Mouse (Mus musculus): ENCODE data around the gene Parp12.

Gene Parp12

DNA sequence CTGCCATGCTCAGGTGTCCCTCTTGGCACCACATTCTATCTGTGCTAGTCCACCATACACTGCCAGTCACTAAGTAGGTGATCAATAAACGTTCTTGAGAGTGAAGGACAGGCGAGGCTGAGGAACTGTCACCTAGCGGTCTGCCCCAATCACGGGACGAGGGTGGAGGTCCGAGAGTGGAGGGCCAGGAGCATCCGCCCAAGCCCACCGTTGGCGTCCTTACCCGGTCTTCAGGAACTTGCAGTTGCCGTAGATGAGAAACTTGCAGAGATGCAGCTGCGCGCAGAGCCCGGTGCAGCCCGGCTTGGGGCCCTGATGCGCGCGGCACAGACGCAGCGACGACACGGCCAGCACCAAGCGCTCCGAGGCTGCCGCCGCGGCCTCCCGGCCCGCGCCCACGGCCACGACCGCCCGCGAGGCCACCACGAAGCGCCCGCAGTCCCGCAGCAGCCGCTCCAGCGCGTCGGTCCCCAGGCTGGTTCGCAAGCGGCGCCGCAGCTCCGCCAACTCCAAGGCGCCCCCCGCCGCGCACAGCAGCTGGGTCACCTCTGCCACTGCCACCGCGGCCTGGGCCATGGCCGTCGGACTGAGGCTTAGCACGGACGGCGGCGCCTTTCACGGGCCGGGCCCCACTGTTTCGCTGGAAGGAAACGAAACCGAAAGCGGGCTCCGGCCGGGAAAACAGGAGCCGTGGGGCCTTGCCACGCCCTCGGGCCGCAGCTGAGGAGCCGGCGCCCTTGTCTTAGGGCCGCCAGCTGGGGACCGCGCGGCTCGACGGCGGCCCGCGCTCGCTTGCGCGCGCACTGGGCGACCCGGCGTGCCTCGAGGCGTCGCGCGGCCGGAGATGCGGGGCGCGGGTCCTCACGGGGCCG lies at the start of gene Parp12:
Gene Parp12, minus strand, starts transcription at position 766 of the 872 bp plus-strand sequence.
- DNase-seq (ENCODE audit: low spot score) = peak; percentile 81

GRCm38 (mm10) chr6:39164891-39165290 lies 46.7 kb upstream of the Parp12 start:
- no peak for DNase-seq (ENCODE audit: low spot score)

- no peak for DNase-seq (ENCODE audit: low spot score)
Observed at GRCm38 (mm10) chr6:39161975-39162374, 43.8 kb upstream of the Parp12 start.

GRCm38 (mm10) chr6:39146041-39146440 lies 27.9 kb upstream of the Parp12 start:
- no peak for DNase-seq (ENCODE audit: low spot score)

DNA sequence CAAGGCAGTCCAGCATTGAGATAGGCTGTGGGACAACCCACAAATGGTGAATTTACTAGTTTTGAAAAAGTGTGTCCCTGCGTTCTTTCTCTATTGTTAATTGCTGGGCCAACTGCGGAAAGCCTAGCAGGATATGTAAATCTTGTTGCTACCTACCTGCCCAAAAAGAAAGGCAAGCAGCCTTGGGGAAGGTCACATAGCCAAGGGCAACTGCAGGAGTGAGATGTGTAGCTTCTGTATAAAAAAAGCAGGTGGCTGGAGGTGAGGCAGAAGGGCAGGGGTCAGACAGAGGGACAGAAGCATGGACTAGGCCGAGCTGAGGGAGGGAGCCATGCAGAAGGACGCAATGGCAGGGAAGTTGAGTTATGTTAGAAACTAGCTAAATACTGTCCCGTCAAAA lies 14.4 kb upstream of the Parp12 start:
- no peak for DNase-seq (ENCODE audit: low spot score)

- DNase-seq (ENCODE audit: low spot score) = no peak
Observed at GRCm38 (mm10) chr6:39131480-39131879, 13.3 kb upstream of the Parp12 start.

DNA sequence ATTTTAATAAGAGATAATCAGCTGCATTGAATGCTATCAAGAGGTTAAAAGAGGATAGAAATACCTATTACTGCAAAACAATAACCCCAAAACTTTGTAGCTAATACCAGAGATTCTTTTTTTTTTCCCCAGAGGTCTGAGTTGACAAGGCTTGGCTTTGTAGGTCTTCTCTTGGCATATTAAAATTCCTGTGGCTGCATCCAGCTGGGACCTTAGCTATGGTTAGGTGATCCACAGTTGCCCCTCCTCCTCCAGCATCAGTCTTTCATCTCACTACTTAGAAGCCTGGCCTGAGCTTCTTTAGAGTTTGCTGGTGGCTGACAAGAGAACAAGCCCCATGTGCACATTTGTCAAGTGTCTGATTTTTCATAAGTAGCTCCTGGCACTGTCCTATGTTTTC lies 6.6 kb upstream of the Parp12 start:
- DNase-seq (ENCODE audit: low spot score) = no peak

DNA sequence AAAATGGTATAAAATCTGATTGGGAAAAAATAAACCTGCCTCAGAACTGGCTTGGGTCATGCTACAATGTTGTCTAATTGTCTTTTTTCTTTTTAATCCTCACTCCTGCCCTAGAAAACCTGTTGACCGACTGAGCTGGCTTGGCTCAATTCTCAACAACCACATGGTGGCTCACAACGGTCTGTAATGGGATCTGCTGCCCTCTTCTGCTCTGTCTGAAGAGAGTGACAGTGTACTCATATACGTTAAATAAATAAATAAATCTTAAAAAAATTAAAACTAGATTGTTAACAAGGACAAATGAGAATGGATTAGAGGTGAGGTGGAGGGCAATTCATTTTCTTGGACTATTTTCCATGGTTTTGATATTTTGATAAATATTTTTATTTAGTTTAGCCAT lies 2.5 kb upstream of the Parp12 start:
- no peak for DNase-seq (ENCODE audit: low spot score)

- no peak for DNase-seq (ENCODE audit: low spot score)
Observed at GRCm38 (mm10) chr6:39118456-39118881, 320 bp upstream of the Parp12 start.

- no peak for DNase-seq (ENCODE audit: low spot score)
Observed at GRCm38 (mm10) chr6:39115438-39115837, 2.7 kb downstream of the Parp12 start.

GRCm38 (mm10) chr6:39113141-39113540 lies 5.0 kb downstream of the Parp12 start:
- no peak for DNase-seq (ENCODE audit: low spot score)

GRCm38 (mm10) chr6:39112701-39113100 lies 5.4 kb downstream of the Parp12 start:
- no peak for DNase-seq (ENCODE audit: low spot score)

DNA sequence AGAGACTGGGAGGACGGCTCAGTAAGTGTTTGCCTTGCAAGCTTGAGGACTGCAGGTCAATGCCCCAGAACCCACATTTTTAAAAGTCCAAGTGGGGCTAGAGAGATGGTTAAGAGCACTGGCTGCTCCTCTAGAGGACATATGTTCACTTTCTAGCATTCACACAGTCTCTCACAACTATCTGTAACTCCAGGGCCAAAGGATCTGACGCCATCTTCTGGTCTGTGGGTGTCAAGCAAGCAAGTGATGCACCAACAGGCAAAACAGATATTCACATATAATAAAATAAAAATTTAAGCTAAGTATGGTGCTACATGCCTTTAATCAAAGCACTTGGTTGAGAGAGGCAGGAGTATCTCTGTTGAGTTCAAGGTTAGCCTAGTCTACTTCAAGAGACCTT lies 11.3 kb downstream of the Parp12 start:
- no peak for DNase-seq (ENCODE audit: low spot score)

DNA sequence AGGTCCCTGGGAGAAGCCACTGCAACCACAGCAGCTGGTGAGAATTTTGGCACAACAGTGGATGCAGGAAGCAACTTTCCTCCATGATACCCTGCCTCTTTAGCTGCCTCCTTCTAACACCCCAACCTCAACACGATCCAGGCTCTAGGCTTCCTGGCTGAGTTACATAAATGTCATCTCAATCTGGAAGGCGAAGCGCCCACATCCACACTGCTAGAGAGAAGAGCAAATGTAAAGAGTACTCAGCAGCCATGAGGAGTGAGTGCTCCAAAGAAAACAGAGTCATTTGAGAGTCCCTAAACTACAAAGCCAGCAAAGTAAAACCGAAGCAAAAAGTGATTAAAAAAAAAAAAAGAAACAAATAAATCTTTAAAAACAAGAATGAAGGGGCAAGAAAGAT lies 13.5 kb downstream of the Parp12 start:
- no peak for DNase-seq (ENCODE audit: low spot score)

DNA sequence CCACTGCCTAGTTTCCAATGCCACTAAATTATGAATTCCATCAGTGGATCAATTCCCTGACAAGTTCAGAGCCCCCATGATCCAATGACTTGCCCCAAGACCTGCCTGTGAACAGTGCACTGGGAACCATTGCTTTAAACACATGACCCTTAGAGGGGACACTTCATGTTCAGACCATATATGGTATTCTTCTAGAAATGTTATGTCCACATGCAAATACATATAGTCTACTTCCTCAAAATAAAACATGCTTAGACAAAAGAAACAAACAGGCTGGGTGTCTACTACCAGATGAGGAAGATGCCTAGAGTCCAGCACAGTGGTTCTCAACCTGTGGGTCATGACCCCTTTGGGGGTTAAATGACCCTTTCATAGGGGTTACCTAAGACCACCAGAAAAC lies 41.7 kb downstream of the Parp12 start:
- no peak for DNase-seq (ENCODE audit: low spot score)

- no peak for DNase-seq (ENCODE audit: low spot score)
Observed at GRCm38 (mm10) chr6:39074186-39074585, 44.0 kb downstream of the Parp12 start.

DNA sequence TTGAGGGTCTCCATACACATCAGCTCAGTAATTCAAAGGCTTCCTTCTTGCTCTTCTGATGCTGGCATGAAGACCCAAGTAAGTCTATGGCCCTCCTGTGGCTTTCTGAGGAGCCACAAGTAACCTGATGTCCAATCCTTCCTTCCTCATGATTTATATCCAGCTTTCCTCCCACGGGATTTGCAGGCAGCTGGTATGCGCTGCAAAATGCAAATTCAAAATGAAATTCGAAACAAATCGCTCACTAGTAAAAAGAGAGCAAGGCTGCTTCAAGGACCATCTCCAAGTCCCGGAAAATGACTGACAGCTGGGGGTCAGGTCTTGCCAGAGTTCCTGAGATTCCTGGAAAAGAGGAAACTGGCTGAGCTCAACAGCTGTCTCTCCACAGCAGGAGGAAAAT lies 45.5 kb downstream of the Parp12 start:
- no peak for DNase-seq (ENCODE audit: low spot score)

GRCm38 (mm10) chr6:39066935-39067578 lies 51.1 kb downstream of the Parp12 start:
- peak; percentile 78 for DNase-seq (ENCODE audit: low spot score)

GRCm38 (mm10) chr6:39063541-39063940 lies 54.6 kb downstream of the Parp12 start:
- no peak for DNase-seq (ENCODE audit: low spot score)

- no peak for DNase-seq (ENCODE audit: low spot score)
Observed at GRCm38 (mm10) chr6:39061180-39061579, 57.0 kb downstream of the Parp12 start.

- DNase-seq (ENCODE audit: low spot score) = peak; percentile 12
Observed at GRCm38 (mm10) chr6:39059547-39060497, 58.3 kb downstream of the Parp12 start.

- DNase-seq (ENCODE audit: low spot score) = no peak
Observed at GRCm38 (mm10) chr6:39058936-39059335, 59.2 kb downstream of the Parp12 start.
